Mouse (Mus musculus) cerebellum, adult 11-12 months (tissue): ENCODE measurements around the gene Slc44a2.

Experiments used
- DNase-seq: peaks from one replicate; pipeline ENCODE4 v3.0.0; 2022

Gene Slc44a2

DNA sequence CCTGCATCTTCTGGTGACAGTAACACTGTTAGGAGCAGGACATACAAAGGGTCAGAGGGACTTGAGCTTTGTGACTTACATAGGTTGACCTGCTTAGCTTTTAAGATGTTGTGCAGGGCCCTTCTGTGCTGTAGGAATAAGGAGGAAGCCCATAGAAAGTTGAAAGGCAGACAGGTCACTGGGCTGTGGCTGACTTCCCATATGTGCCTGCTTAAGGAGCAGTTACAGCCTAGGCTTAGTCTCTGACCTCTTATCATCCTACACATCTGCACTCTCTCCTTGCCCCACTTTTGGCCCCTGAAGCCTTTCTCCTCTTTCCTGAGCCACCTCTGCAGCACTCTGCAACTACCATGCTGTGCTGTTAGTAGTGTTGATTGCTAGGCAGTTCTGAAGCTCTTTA lies 63.5 kb downstream of the Slc44a2 start:
- no peak for DNase-seq

DNA sequence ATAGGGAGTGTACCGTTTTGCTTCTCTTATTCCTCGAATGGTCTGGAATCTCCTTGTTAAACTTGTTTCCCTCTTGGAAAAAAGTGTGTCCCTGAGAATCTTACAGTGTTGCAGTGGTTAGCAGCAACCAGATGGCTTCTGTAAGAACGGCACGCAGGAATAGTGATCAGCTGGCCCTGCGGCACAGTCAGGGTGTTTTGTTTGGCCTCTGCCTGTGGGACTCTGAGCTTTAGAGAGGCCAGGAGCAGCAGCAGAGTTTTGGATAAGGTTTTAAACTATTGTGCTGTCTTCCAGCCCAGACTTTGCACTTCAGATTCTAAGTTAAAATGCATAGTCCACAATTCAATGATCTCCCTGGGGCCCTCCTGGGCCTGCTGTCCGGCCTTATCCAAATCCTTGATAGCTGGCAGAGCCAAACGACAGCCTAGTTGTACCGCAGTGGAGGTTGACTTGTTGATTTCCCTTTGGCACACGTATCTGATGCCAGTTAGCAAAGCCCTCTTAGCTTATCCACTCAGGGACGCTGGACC lies 72.2 kb downstream of the Slc44a2 start:
- no peak for DNase-seq

DNA sequence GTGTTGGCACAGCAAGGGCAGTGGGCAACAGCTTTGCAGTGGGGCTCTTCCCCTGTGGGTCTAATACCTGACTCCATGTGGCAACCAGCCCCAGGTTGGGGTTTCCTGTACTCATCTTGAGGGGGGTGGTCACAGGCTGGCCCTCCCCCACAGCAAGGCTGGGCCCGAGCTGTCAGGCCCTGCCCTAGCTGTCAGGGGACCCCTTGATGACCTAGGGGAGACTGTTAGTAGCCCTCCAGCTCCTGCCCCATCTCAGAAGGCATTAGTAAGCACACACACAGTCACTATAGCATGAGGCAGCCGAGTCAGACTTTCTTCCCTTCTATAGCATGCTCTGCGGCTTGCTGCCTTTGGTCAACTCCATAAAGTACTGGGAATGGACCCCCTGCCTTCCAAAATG lies 75.2 kb downstream of the Slc44a2 start:
- no peak for DNase-seq

DNA sequence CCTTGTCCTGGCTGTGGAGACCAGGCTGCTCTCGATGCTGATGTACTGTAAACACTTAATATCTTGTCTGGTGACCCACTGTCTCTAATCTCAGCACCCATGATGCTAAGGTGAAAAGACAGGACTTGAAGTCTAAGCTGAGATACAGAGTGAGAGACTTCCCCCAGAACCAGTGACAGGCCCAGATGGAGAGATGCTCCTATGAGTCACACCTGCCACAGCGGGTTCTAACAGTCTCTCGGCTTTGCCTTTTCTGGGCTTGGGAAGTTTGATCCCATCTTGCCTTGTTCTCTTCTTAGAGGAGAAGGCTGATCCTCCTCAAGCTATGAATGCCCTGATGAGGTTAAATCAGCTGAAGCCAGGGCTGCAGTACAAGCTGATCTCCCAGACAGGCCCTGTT lies 76.7 kb downstream of the Slc44a2 start:
- DNase-seq = no peak

DNA sequence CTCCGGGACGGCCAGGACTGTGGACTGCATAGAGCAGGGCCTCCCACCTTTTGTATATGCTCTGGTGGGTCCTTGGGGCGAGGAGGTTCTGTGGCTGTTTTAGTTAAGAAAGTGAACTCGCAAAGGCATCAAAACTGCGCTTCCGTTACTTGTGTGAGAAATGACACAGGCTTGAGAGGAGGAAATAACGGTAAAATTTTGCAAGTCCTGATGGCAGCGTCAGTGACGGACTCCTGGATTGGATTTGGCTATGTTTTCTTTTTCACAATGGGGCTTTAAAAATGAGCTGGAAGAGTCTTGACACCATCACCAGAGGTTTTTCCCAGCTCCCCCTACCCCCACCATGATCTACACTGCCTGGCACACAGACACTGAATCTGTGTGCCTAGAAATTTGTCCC lies 80.5 kb downstream of the Slc44a2 start:
- no peak for DNase-seq

DNA sequence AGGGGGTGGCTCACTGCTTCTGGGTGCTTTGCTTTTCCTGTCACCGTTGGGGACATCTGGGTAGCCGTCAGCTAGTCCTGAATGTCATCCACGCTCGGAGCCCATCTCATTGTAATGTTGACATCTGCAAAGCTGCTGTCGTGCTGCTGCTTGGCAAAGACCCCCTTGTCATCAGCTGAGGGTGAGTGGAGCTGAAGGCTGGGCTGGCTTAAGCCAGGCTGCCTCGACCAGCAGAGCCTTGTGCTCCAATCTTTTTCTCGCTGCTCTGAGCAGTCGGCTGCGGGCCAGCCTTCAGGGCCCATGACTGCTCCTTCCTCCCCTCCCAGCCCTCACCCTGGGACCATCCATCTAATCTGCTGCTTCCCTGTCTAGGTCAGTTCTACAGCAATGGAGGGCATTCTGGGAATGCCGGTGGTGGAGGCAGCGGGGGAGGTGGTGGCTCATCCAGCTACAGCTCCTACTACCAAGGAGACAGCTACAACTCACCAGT lies 82.3 kb downstream of the Slc44a2 start:
- DNase-seq = no peak

DNA sequence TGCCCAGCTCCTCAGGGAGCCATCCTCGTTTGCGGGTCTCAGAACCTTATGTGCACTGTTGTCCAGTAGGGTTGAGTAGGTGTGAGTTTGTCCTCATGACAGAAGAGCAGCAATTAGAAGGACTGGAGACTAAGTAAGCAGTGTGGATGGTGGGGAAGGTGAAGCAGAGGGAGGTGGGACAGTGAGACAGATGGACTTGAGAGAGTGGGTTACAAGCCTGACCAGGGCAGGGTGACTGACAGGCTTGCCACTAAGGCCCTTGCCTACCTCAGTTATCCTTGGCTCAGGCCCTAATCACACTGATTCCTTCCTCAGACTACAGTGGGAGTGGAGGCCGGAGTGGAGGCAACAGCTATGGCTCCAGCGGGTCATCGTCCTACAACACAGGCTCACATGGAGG lies 83.2 kb downstream of the Slc44a2 start:
- no peak for DNase-seq
